Mouse (Mus musculus): Measurements from ENCODE around the gene Krtap4-9. TPM values are rescaled to one million over a fixed set of nuclear protein-coding genes. Genes with fewer than 3 reads are reported as not detected.
"Not testable (repeated sequence)": the region's sequence is repeated elsewhere in the genome, so short reads cannot be mapped to it uniquely, and the experiment has no call there.

Gene Krtap4-9
- total RNA-seq (2021) = not detected
- long read RNA-seq, experiment 1 = 0 reads
- long read RNA-seq, experiment 2 = 0 reads

- intact Hi-C loops (cut with DNase I); DNase-seq (ENCODE audit: extremely low spot score in 1 of 2, low spot score in 2 of 2); H3K4me3 ChIP-seq; H3K27ac ChIP-seq: not testable (repeated sequence)
Observed at GRCm38 (mm10) chr11:99784900-99785299, at the start of gene Krtap4-9. Krtap4-9 (plus strand) TSS chr11:99785200.

- no peak for DNase-seq (ENCODE audit: extremely low spot score in 1 of 2, low spot score in 2 of 2)
- Histone ChIP-seq H3K27ac (no peak overlapping the region), H3K4me3 (no peak overlapping the region)
- intact Hi-C loops (cut with DNase I) = no loop called here
- no peak for TF ChIP-seq CTCF (IDR thresholded peaks at IDR 0.05)
Observed at GRCm38 (mm10) chr11:99743985-99744384, 41.0 kb upstream of the Krtap4-9 start.

GRCm38 (mm10) chr11:99758877-99759276 lies 26.1 kb upstream of the Krtap4-9 start:
- TF ChIP-seq CTCF (IDR thresholded peaks at IDR 0.05) = no peak
- no peak overlapping the region for H3K4me3 ChIP-seq
- no peak overlapping the region for H3K27ac ChIP-seq
- intact Hi-C loops (cut with DNase I) = no loop called here
- no peak for DNase-seq (ENCODE audit: extremely low spot score in 1 of 2, low spot score in 2 of 2)

- intact Hi-C loops (cut with DNase I) = no loop called here
- H3K27ac ChIP-seq = no peak overlapping the region
- TF ChIP-seq CTCF (IDR thresholded peaks at IDR 0.05) = no peak
Observed at GRCm38 (mm10) chr11:99768410-99768809, 16.6 kb upstream of the Krtap4-9 start.

GRCm38 (mm10) chr11:99772813-99773212 lies 12.2 kb upstream of the Krtap4-9 start, which contains the start of gene Gm11595:
Gm11595 (minus strand) TSS chr11:99772913.
- DNase-seq (ENCODE audit: extremely low spot score in 1 of 2, low spot score in 2 of 2); H3K4me3 ChIP-seq; H3K27ac ChIP-seq; intact Hi-C loops (cut with DNase I): not testable (repeated sequence)

More at GRCm38 (mm10) chr11:99768410-99768809, 16.6 kb upstream of the Krtap4-9 start:
- no peak for DNase-seq (ENCODE audit: extremely low spot score in 1 of 2, low spot score in 2 of 2)
- H3K4me3 ChIP-seq = no peak overlapping the region

- intact Hi-C loops (cut with DNase I) = no loop called here
- no peak overlapping the region for H3K27ac ChIP-seq
- no peak for DNase-seq (ENCODE audit: extremely low spot score in 1 of 2, low spot score in 2 of 2)
- no peak for TF ChIP-seq CTCF (IDR thresholded peaks at IDR 0.05)
- no peak overlapping the region for H3K4me3 ChIP-seq
Observed at GRCm38 (mm10) chr11:99778401-99778800, 6.6 kb upstream of the Krtap4-9 start.

- H3K4me3 ChIP-seq = no peak within 1 kb of the TSS
- no peak for DNase-seq (ENCODE audit: extremely low spot score in 1 of 2, low spot score in 2 of 2)
- TF ChIP-seq CTCF (IDR thresholded peaks at IDR 0.05) = no peak
- H3K27ac ChIP-seq = no peak within 1 kb of the TSS
- intact Hi-C loops (cut with DNase I) = no loop called here
Observed at GRCm38 (mm10) chr11:99780604-99781003, 4.4 kb upstream of the Krtap4-9 start, which contains the start of gene Krtap4-8. Krtap4-8 (minus strand) TSS chr11:99780704.

GRCm38 (mm10) chr11:99793367-99793766 lies 8.4 kb downstream of the Krtap4-9 start, which contains the start of gene Gm11596:
Gm11596 (minus strand) TSS chr11:99793467.
- TF ChIP-seq CTCF (IDR thresholded peaks at IDR 0.05) = no peak
- DNase-seq (ENCODE audit: extremely low spot score in 1 of 2, low spot score in 2 of 2) = no peak
- H3K27ac ChIP-seq = no peak within 1 kb of the TSS
- intact Hi-C loops (cut with DNase I) = no loop called here
- H3K4me3 ChIP-seq = no peak within 1 kb of the TSS

- intact Hi-C loops (cut with DNase I); H3K4me3 ChIP-seq; DNase-seq (ENCODE audit: extremely low spot score in 1 of 2, low spot score in 2 of 2); H3K27ac ChIP-seq: not testable (repeated sequence)
Observed at GRCm38 (mm10) chr11:99798832-99799231, 13.8 kb downstream of the Krtap4-9 start, which contains the start of gene Gm11569. Gm11569 (minus strand) TSS chr11:99798932.

GRCm38 (mm10) chr11:99804346-99804745 lies 19.3 kb downstream of the Krtap4-9 start, which contains the start of gene Gm11554:
Gm11554 (minus strand) TSS chr11:99804446.
- H3K4me3 ChIP-seq; intact Hi-C loops (cut with DNase I); H3K27ac ChIP-seq; DNase-seq (ENCODE audit: extremely low spot score in 1 of 2, low spot score in 2 of 2): not testable (repeated sequence)

- H3K27ac ChIP-seq; H3K4me3 ChIP-seq; intact Hi-C loops (cut with DNase I); DNase-seq (ENCODE audit: extremely low spot score in 1 of 2, low spot score in 2 of 2): not testable (repeated sequence)
Observed at GRCm38 (mm10) chr11:99809792-99810191, 24.8 kb downstream of the Krtap4-9 start, which contains the start of gene Krtap4-13. Krtap4-13 (minus strand) TSS chr11:99809892.

- DNase-seq (ENCODE audit: extremely low spot score in 1 of 2, low spot score in 2 of 2); H3K4me3 ChIP-seq; intact Hi-C loops (cut with DNase I): not testable (repeated sequence)
Observed at GRCm38 (mm10) chr11:99815566-99815965, 30.6 kb downstream of the Krtap4-9 start, which contains the start of gene Gm11564. Gm11564 (minus strand) TSS chr11:99815666.

More at GRCm38 (mm10) chr11:99815566-99815965, 30.6 kb downstream of the Krtap4-9 start, which contains the start of gene Gm11564:
- H3K27ac ChIP-seq = not testable (repeated sequence)

Other genes with a start within 250 kb of the Krtap4-9 start
- not detected for gene Krt40, start 242.0 kb upstream of the Krtap4-9 start, total RNA-seq (2021)
- gene Krtap3-3, start 234.3 kb upstream of the Krtap4-9 start, total RNA-seq (2021) = not detected
- gene Krtap3-2, start 228.3 kb upstream of the Krtap4-9 start, total RNA-seq (2021) = not detected
- gene Gm11939, start 225.7 kb upstream of the Krtap4-9 start, total RNA-seq (2021) = not detected
- not detected for gene Krtap3-1, start 218.6 kb upstream of the Krtap4-9 start, total RNA-seq (2021)
- gene Krtap1-5, start 204.2 kb upstream of the Krtap4-9 start, total RNA-seq (2021) = not detected
- gene Krtap1-4, start 201.5 kb upstream of the Krtap4-9 start, total RNA-seq (2021) = not detected
- not detected for gene Krtap1-3, start 193.9 kb upstream of the Krtap4-9 start, total RNA-seq (2021)
- not detected for gene Krtap9-3, start 187.1 kb upstream of the Krtap4-9 start, total RNA-seq (2021)
- not detected for gene Gm11938, start 181.9 kb upstream of the Krtap4-9 start, total RNA-seq (2021)
- gene Gm11937, start 175.0 kb upstream of the Krtap4-9 start, total RNA-seq (2021) = not detected
- gene Krtap2-4, start 170.4 kb upstream of the Krtap4-9 start, total RNA-seq (2021) = not detected
- gene Gm11562, start 164.8 kb upstream of the Krtap4-9 start, total RNA-seq (2021) = not detected
- gene Krtap4-1, start 157.0 kb upstream of the Krtap4-9 start, total RNA-seq (2021) = not detected
- gene Krtap4-2, start 150.1 kb upstream of the Krtap4-9 start, total RNA-seq (2021) = not detected
- gene Krtap4-7, start 141.1 kb upstream of the Krtap4-9 start, total RNA-seq (2021) = not detected
- gene Gm11555, start 135.0 kb upstream of the Krtap4-9 start, total RNA-seq (2021) = not detected
- not detected for gene Gm11563, start 126.2 kb upstream of the Krtap4-9 start, total RNA-seq (2021)
- gene Krtap4-6, start 119.2 kb upstream of the Krtap4-9 start, total RNA-seq (2021) = not detected
- gene Gm14190, start 94.5 kb upstream of the Krtap4-9 start, total RNA-seq (2021) = not detected
- gene Gm14180, start 50.9 kb upstream of the Krtap4-9 start, total RNA-seq (2021) = not detected
- gene Gm11595, start 12.3 kb upstream of the Krtap4-9 start, total RNA-seq (2021) = not detected
- not detected for gene Krtap4-8, start 4.5 kb upstream of the Krtap4-9 start, total RNA-seq (2021)
- not detected for gene Gm11596, start 8.3 kb downstream of the Krtap4-9 start, total RNA-seq (2021)
- gene Gm11569, start 13.7 kb downstream of the Krtap4-9 start, total RNA-seq (2021) = not detected
- not detected for gene Gm11554, start 19.2 kb downstream of the Krtap4-9 start, total RNA-seq (2021)
- gene Krtap4-13, start 24.7 kb downstream of the Krtap4-9 start, total RNA-seq (2021) = not detected
- not detected for gene Gm11564, start 30.5 kb downstream of the Krtap4-9 start, total RNA-seq (2021)
- not detected for gene 2300003K06Rik, start 52.9 kb downstream of the Krtap4-9 start, total RNA-seq (2021)
- not detected for gene Krtap4-16, start 66.4 kb downstream of the Krtap4-9 start, total RNA-seq (2021)
- not detected for gene Gm11568, start 72.7 kb downstream of the Krtap4-9 start, total RNA-seq (2021)
- not detected for gene Gm11559, start 79.3 kb downstream of the Krtap4-9 start, total RNA-seq (2021)
- not detected for gene Krtap9-1, start 88.2 kb downstream of the Krtap4-9 start, total RNA-seq (2021)
- gene Gm11567, start 94.0 kb downstream of the Krtap4-9 start, total RNA-seq (2021) = not detected
- not detected for gene Krtap31-1, start 122.7 kb downstream of the Krtap4-9 start, total RNA-seq (2021)
- gene Gm11565, start 129.6 kb downstream of the Krtap4-9 start, total RNA-seq (2021) = not detected
- not detected for gene Krtap31-2, start 151.1 kb downstream of the Krtap4-9 start, total RNA-seq (2021)
- gene Krtap9-5, start 163.3 kb downstream of the Krtap4-9 start, total RNA-seq (2021) = not detected
- gene Krtap29-1, start 193.9 kb downstream of the Krtap4-9 start, total RNA-seq (2021) = not detected
- not detected for gene Krtap16-1, start 201.4 kb downstream of the Krtap4-9 start, total RNA-seq (2021)
- not detected for gene Krtap17-1, start 208.8 kb downstream of the Krtap4-9 start, total RNA-seq (2021)
- not detected for gene Krt33a, start 231.0 kb downstream of the Krtap4-9 start, total RNA-seq (2021)
- gene Krt33b, start 244.7 kb downstream of the Krtap4-9 start, total RNA-seq (2021) = not detected

Data from left cerebral cortex, adult 2 months (tissue).